Mouse (Mus musculus): ENCODE data around the gene Fgf13. TPM values are rescaled to one million over a fixed set of nuclear protein-coding genes. Genes with fewer than 3 reads are reported as not detected.

Fgf13 gene
- polyA plus RNA-seq (2012; rRNA removed) (12.0 and 13.5 TPM in 2 replicates), polyA plus RNA-seq (2014; fragmentation: Nextera tagmentation; extraction: Ambion mirVana) (14.4 and 15.6 TPM in 2 replicates)

DNA sequence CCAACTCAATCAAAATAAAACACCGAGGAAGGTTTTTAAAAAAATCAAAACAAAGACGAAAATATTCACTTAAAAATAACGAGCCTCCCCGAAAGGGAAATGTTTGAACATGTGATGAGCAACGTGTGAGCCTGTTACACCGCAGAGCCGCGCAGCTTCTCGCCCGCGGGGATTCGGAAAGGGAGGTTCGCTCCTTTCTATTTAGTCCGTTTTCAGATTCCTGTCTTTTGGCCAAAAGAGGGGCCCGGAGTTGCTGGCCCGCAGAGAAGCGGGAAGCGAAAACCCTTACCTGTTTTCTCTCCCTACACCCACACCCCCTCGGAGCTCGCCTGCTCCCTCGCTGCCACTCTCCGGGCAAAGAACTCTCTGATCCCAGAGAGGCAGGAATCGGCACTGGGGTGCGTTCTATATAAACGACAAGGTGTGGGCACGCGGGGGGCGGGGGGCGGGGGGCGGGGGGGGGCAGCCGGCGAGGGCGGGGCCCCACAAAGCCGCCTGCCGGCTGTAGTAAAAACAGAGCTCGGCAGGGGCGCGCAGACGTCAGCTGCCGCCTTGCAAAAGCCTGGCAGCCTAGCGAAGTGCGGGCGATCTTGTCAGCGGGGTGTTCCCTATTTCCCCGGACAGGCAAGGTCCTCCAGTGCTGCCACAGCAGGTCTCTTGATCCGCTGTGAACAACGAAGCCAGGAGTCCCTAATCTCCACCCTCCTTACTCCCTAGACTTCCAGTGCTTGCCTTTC, at the start of gene Fgf13:
TSS of gene Fgf13 (minus strand) at position 377 of the 737 bp plus-strand sequence.
- WGBS, result 26% methylated on average over 38 of the region's 47 CpGs
- Histone ChIP-seq H3K36me3 (ENCODE audit: control insufficient read depth, insufficient read depth, low read length) (no peaks in the 10 kb centered on the region), H3K27me3 (ENCODE audit: control insufficient read depth, insufficient read depth, low read length) (no peaks in the 10 kb centered on the region; the same call in 1 of the 2 replicates), H3K9me3 (ENCODE audit: control insufficient read depth, low read length) (no peaks in the 10 kb centered on the region), H3K4me2 (replicated peaks; ENCODE audit: low read depth, low read length, severe bottlenecking) (peak within 1 kb of the TSS; percentile 62), H3K9ac (ENCODE audit: low read depth, low read length, severe bottlenecking) (peak within 1 kb of the TSS; percentile 56), H3K4me1 (ENCODE audit: control insufficient read depth, insufficient read depth, low read length) (no peaks in the 10 kb centered on the region), H3K4me3 (replicated peaks; ENCODE audit: low read length) (peak within 1 kb of the TSS; percentile 44), H3K27ac (replicated peaks; ENCODE audit: low read depth, low read length) (peak within 1 kb of the TSS; percentile 21; the same call in 1 of the 2 replicates)
- ATAC-seq (ENCODE audit: low FRiP score, low read depth) (peak; percentile 53), DNase-seq (ENCODE audit: low spot score) (no peak)
- TF ChIP-seq POLR2A (IDR thresholded peaks at IDR 0.05; ENCODE audit: borderline replicate concordance, extremely low read depth, insufficient read depth, insufficient read length), result no peak

DNA sequence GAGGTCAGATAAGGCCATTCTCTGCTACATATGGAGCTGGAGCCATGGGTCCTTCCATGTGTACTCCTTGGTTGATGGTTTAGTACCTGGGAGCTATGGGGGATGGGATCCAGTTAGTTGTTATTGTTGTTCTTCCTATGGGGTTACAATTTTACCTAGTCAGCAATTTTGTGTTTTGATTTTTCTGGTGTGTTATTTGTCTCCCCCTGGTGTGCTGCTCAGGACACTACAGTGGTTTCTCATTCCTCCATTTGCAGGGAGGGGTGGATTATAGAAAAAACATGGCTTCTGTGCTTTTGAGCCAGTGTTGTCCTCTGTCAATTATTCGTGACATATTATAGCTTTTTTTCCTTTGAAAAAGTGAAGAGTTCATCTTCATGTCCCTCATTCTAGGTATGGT, 38.7 kb upstream of the Fgf13 start:
- Histone ChIP-seq H3K9me3 (ENCODE audit: control insufficient read depth, low read length) (no peaks in the 10 kb centered on the region), H3K4me3 (replicated peaks; ENCODE audit: low read length) (no peak overlapping the region), H3K9ac (ENCODE audit: low read depth, low read length, severe bottlenecking) (no peak overlapping the region), H3K4me1 (ENCODE audit: control insufficient read depth, insufficient read depth, low read length) (no peaks in the 10 kb centered on the region), H3K27me3 (ENCODE audit: control insufficient read depth, insufficient read depth, low read length) (no peaks in the 10 kb centered on the region), H3K4me2 (replicated peaks; ENCODE audit: low read depth, low read length, severe bottlenecking) (no peak overlapping the region), H3K27ac (replicated peaks; ENCODE audit: low read depth, low read length) (no peak overlapping the region), H3K36me3 (ENCODE audit: control insufficient read depth, insufficient read depth, low read length) (no peaks in the 10 kb centered on the region)
- ATAC-seq (ENCODE audit: low FRiP score, low read depth) (no peak), DNase-seq (ENCODE audit: low spot score) (no peak)
- WGBS, result 68% methylated on average over 1 of the region's 1 CpGs
- TF ChIP-seq POLR2A (IDR thresholded peaks at IDR 0.05; ENCODE audit: borderline replicate concordance, extremely low read depth, insufficient read depth, insufficient read length), result no peak

DNA sequence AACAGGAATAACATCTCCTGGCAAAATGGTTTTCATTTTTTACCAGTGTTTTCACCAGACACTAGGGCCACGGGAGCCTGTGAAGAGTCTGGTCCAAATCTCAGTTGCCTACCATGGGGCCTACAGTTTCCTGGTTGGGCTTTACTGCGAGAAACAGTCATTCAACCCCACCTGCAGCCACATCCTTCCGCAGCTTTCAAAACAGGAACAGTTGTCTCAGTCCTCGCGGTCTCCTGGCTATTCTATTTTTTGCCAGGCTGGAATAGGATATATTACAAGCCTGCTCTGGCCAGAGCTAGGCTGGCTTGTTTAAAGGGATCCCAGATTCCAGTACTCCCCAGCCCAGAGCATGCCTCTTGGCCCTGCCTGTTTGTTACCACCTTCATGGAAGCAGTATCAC, 21.2 kb upstream of the Fgf13 start:
- H3K9me3 ChIP-seq (ENCODE audit: control insufficient read depth, low read length), result no peaks in the 10 kb centered on the region
- no peak overlapping the region for H3K4me2 ChIP-seq (replicated peaks; ENCODE audit: low read depth, low read length, severe bottlenecking)
- H3K9ac ChIP-seq (ENCODE audit: low read depth, low read length, severe bottlenecking), result no peak overlapping the region
- H3K27ac ChIP-seq (replicated peaks; ENCODE audit: low read depth, low read length), result no peak overlapping the region
- ATAC-seq (ENCODE audit: low FRiP score, low read depth), result no peak
- no peak for DNase-seq (ENCODE audit: low spot score)
- no peak overlapping the region for H3K4me3 ChIP-seq (replicated peaks; ENCODE audit: low read length)
- H3K36me3 ChIP-seq (ENCODE audit: control insufficient read depth, insufficient read depth, low read length), result no peaks in the 10 kb centered on the region
- 35% methylated on average over 5 of the region's 5 CpGs for WGBS
- no peaks in the 10 kb centered on the region for H3K27me3 ChIP-seq (ENCODE audit: control insufficient read depth, insufficient read depth, low read length)
- no peak for TF ChIP-seq POLR2A (IDR thresholded peaks at IDR 0.05; ENCODE audit: borderline replicate concordance, extremely low read depth, insufficient read depth, insufficient read length)
- no peaks in the 10 kb centered on the region for H3K4me1 ChIP-seq (ENCODE audit: control insufficient read depth, insufficient read depth, low read length)

DNA sequence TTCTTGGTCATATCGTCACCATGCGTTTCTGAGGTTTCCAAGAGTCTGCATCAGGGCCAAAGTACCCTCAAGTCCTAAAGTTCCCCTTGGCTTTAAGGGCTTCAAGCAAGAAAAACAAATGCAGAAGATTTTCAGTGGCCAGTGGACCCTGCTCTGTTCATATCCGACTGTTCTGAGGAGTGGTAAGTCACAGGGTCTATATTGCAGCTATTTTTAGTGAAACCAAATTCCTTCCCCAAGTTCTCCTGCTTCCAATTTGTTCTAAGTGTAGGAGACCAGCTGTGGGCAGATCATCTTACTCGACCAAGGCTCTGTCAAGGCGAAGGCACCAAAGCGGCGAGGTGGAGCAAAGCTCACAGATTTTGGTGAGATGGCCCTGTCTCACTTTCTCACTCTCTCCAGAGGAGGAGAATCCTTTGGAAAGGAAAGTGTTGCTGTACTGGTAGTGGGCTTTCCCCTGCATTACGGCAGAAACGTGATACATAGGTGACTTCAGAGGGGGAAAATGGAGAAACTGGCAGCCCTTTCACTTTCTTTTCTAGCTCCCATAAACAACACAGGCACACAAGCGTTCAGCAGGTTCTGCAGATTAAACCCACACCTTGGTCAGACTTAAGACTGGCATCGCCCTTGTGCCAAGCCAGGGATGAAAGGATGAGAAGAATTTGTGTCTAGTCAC, 17.8 kb upstream of the Fgf13 start:
- Histone ChIP-seq H3K36me3 (ENCODE audit: control insufficient read depth, insufficient read depth, low read length) (no peaks in the 10 kb centered on the region), H3K27me3 (ENCODE audit: control insufficient read depth, insufficient read depth, low read length) (no peaks in the 10 kb centered on the region), H3K27ac (replicated peaks; ENCODE audit: low read depth, low read length) (no peak overlapping the region), H3K4me3 (replicated peaks; ENCODE audit: low read length) (no peak overlapping the region), H3K9me3 (ENCODE audit: control insufficient read depth, low read length) (no peaks in the 10 kb centered on the region), H3K4me2 (replicated peaks; ENCODE audit: low read depth, low read length, severe bottlenecking) (no peak overlapping the region), H3K4me1 (ENCODE audit: control insufficient read depth, insufficient read depth, low read length) (no peaks in the 10 kb centered on the region), H3K9ac (ENCODE audit: low read depth, low read length, severe bottlenecking) (no peak overlapping the region)
- DNase-seq (ENCODE audit: low spot score) (no peak), ATAC-seq (ENCODE audit: low FRiP score, low read depth) (peak; percentile 55; the same call in 1 of the 2 replicates)
- WGBS, result 61% methylated on average over 11 of the region's 11 CpGs
- TF ChIP-seq POLR2A (IDR thresholded peaks at IDR 0.05; ENCODE audit: borderline replicate concordance, extremely low read depth, insufficient read depth, insufficient read length), result no peak

DNA sequence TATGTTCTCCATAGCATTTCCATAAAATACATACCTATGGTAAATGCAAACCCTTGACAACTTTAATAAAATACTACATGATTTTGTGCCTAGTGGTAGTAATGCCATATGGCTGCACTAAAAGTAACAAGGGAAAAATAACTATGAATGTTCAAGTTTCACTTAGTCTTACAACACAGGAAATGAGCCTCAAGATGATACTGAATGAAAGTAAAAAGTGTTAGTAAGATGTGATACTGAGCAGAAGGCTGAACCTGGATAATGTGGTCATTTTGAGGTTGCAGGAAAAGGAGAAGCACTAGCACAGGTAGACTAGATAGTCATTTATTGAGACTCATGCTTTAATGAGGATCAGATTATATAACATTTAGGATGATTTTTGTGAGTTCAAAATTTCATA, 16.2 kb upstream of the Fgf13 start:
- Histone ChIP-seq H3K4me1 (ENCODE audit: control insufficient read depth, insufficient read depth, low read length) (no peaks in the 10 kb centered on the region), H3K4me3 (replicated peaks; ENCODE audit: low read length) (no peak overlapping the region), H3K36me3 (ENCODE audit: control insufficient read depth, insufficient read depth, low read length) (no peaks in the 10 kb centered on the region), H3K27ac (replicated peaks; ENCODE audit: low read depth, low read length) (no peak overlapping the region), H3K9ac (ENCODE audit: low read depth, low read length, severe bottlenecking) (no peak overlapping the region), H3K4me2 (replicated peaks; ENCODE audit: low read depth, low read length, severe bottlenecking) (no peak overlapping the region), H3K9me3 (ENCODE audit: control insufficient read depth, low read length) (no peaks in the 10 kb centered on the region), H3K27me3 (ENCODE audit: control insufficient read depth, insufficient read depth, low read length) (no peaks in the 10 kb centered on the region)
- no peak for TF ChIP-seq POLR2A (IDR thresholded peaks at IDR 0.05; ENCODE audit: borderline replicate concordance, extremely low read depth, insufficient read depth, insufficient read length)
- ATAC-seq (ENCODE audit: low FRiP score, low read depth), result no peak
- no peak for DNase-seq (ENCODE audit: low spot score)
